Mouse (Mus musculus): ENCODE measurements around the gene Galntl6.

DNA sequence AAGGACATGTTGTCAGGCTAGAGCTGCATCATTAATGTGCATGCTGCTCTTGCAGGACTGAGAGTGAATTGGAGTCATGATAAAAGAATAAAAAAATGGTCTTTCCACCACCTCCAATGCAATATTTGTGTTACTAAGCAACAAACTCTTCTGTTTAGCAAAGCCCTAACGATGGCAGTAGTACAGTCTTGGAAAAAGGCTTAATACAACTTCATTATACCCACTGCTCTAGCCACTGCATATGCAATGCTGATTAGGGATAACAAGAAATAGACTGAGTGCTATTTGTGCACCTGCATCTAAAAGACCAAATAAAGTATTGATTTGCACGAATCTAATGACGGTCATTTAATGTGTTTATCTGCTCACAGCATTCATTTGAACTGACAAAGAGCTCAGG, 880.2 kb downstream of the Galntl6 start:
- TF ChIP-seq CTCF (IDR thresholded peaks at IDR 0.05): no peak
- TF ChIP-seq EP300 (IDR thresholded peaks at IDR 0.05): no peak

All from lung, postnatal 0 days (tissue).